ENCODE assay signal across 11 mouse cellular contexts in the genomic region with DNA sequence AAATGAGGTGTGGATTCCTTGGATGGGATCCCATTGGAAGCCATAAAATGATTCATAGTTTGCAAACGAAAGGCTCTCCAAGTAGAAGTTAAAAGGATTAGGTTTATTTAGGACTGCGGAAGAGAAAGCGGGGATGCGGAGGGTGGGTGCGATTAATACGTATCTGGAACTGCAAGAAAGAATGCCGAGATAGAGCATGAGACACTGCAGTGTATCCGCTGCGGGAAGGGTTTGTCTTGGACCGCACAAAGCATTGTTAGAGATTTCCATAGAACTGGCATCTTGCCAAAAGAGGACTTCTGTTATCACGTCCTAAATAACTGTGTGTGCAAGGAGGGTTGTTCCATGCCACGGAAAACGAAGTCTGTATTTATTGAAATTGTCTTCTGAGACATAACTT.
DNase-seq lines count a peak whose midpoint lies in the region; ATAC-seq and TF ChIP-seq lines count a peak whose summit lies in the region.
"Had no signal": no experiment of that assay in that cellular context is flagged by ENCODE, and none has a peak within 500 bp of the region (broad histone marks: within the 10 kb centered on the region; RNA-seq: fewer than 3 reads in every experiment).

No protein-coding gene starts in this region.

- DNase-seq in heart, adult 8-10 months (ENCODE audit: low spot score): peak; percentile 11
- DNase-seq in heart, embryonic 10.5 days (ENCODE audit: low spot score): no peak
- DNase-seq in lung, postnatal 14 days: no peak
- DNase-seq in Patski (ENCODE audit: low read depth, low spot score): peak; percentile 1
- DNase-seq in heart, postnatal 4 days: peak; percentile 9
- DNase-seq in T-cell, adult 2 months (ENCODE audit: low spot score): no peak
- DNase-seq: cerebellum, postnatal 36 days; forebrain, postnatal 0 days; thymus, postnatal 25 days had no signal

- no peaks in the 10 kb centered on the region for H3K27me3 ChIP-seq in heart, embryonic 10.5 days (ENCODE audit: insufficient read depth, poor library complexity, severe bottlenecking)
- H3K27me3 ChIP-seq in lung, embryonic 15.5 days: no peaks in the 10 kb centered on the region
- H3K27me3 ChIP-seq in Patski: no peaks in the 10 kb centered on the region

- 71% methylated on average over 13 of the region's 13 CpGs for WGBS in heart, embryonic 10.5 days
- WGBS in lung, embryonic 15.5 days: 44% methylated on average over 13 of the region's 13 CpGs

- no peak overlapping the region for H3K4me3 ChIP-seq in heart, embryonic 10.5 days
- H3K4me3 ChIP-seq in lung, embryonic 15.5 days: no peak overlapping the region

- CTCF ChIA-PET in Patski (lab: Charles Lee): no interaction called here

- H3K4me1 ChIP-seq in heart, embryonic 10.5 days: no peaks in the 10 kb centered on the region; the same call in 1 of the 2 replicates
- H3K4me1 ChIP-seq in lung, embryonic 15.5 days: no peaks in the 10 kb centered on the region

- H3K9ac ChIP-seq in lung, embryonic 15.5 days: no peak overlapping the region
- H3K9ac ChIP-seq: forebrain, postnatal 0 days had no signal

- H3K4me2 ChIP-seq in lung, embryonic 15.5 days: peak overlapping the region; percentile 44

- no peak for ATAC-seq in lung, embryonic 15.5 days (ENCODE audit: borderline replicate concordance, extremely low read depth, low FRiP score, low TSS enrichment)
- ATAC-seq in Patski: no peak
- ATAC-seq in CD4-positive, CD25-positive, alpha-beta regulatory T cell, adult 4 months: no peak
- ATAC-seq: forebrain, postnatal 0 days had no signal

- TF ChIP-seq CTCF in Patski (IDR thresholded peaks at IDR 0.05): no peak

- in situ Hi-C loops in Patski (cut with MboI; ENCODE audit: low pct_unique_long_range_greater_than_20kb): no loop called here

- no peak overlapping the region for H3K27ac ChIP-seq in heart, embryonic 10.5 days
- H3K27ac ChIP-seq in lung, embryonic 15.5 days: no peak overlapping the region

- POLR2A ChIA-PET in Patski (lab: Charles Lee): interaction anchor here (0.6 to 1.0 kb wide), 2 partner anchors 14 to 19 kb away, joined by 3 read pairs; no protein-coding TSS in a partner anchor

- no peaks in the 10 kb centered on the region for H3K36me3 ChIP-seq in heart, embryonic 10.5 days
- H3K36me3 ChIP-seq in lung, embryonic 15.5 days: no peaks in the 10 kb centered on the region

- no peaks in the 10 kb centered on the region for H3K9me3 ChIP-seq in heart, embryonic 10.5 days
- H3K9me3 ChIP-seq in lung, embryonic 15.5 days: no peaks in the 10 kb centered on the region

Comparison
In these comparisons a context has a peak if more than half of its experiments do, and no peak if none do; other contexts are left out.
1. DNase-seq: peak in heart, adult 8-10 months (single experiment), Patski (single experiment) and heart, postnatal 4 days (single experiment); none in heart, embryonic 10.5 days (single experiment), lung, postnatal 14 days (single experiment) and T-cell, adult 2 months (single experiment).